Comparison of ENCODE assay signal across 8 mouse cellular contexts in genomic region chr4:41507326-41507924, GRCm38 (mm10). TPM values are rescaled to one million over a fixed set of nuclear protein-coding genes. Genes with fewer than 3 reads are reported as not detected.
DNase-seq lines count a peak whose midpoint lies in the region; ATAC-seq and TF ChIP-seq lines count a peak whose summit lies in the region.

No protein-coding gene starts in this region.

- TF ChIP-seq CTCF in kidney, postnatal 0 days (IDR thresholded peaks at IDR 0.05; ENCODE audit: low read depth) = no peak
- no peak; the same call in 1 of the 2 replicates for TF ChIP-seq CTCF in hindbrain, postnatal 0 days (IDR thresholded peaks at IDR 0.05; ENCODE audit: low read depth)

- no peak for ATAC-seq in kidney, postnatal 0 days (replicated peaks; ENCODE audit: low FRiP score, low read depth)
- no peak; the same call in 1 of the 2 replicates for ATAC-seq in hindbrain, postnatal 0 days
- peak; percentile 6 for ATAC-seq in neural tube, embryonic 13.5 days (ENCODE audit: low read depth)

- intact Hi-C loops in left cerebral cortex, postnatal 25 days (cut with DNase I) = loop anchor here (2.0 kb wide), 1 partner anchor 37 kb away; no protein-coding TSS in a partner anchor

- no peaks in the 10 kb centered on the region for H3K9me3 ChIP-seq in kidney, postnatal 0 days (replicated peaks; ENCODE audit: low read length)
- H3K9me3 ChIP-seq in hindbrain, postnatal 0 days (ENCODE audit: low read length) = no peaks in the 10 kb centered on the region
- H3K9me3 ChIP-seq in neural tube, embryonic 13.5 days = no peaks in the 10 kb centered on the region

- H3K36me3 ChIP-seq in kidney, postnatal 0 days (ENCODE audit: insufficient read depth, low read length) = no peaks in the 10 kb centered on the region
- no peaks in the 10 kb centered on the region for H3K36me3 ChIP-seq in hindbrain, postnatal 0 days (ENCODE audit: insufficient read depth, low read length)
- H3K36me3 ChIP-seq in neural tube, embryonic 13.5 days = no peaks in the 10 kb centered on the region

- no peak overlapping the region for H3K27ac ChIP-seq in kidney, postnatal 0 days
- peak overlapping the region; percentile 70; the same call in 1 of the 2 replicates for H3K27ac ChIP-seq in hindbrain, postnatal 0 days
- H3K27ac ChIP-seq in neural tube, embryonic 13.5 days (replicated peaks) = peak overlapping the region; percentile 63

- WGBS in kidney, postnatal 0 days = 5% methylated on average over 22 of the region's 22 CpGs
- 4% methylated on average over 22 of the region's 22 CpGs for WGBS in hindbrain, postnatal 0 days
- 1% methylated on average over 22 of the region's 22 CpGs for WGBS in neural tube, embryonic 13.5 days

- H3K27me3 ChIP-seq in kidney, postnatal 0 days (ENCODE audit: insufficient read depth, low read length) = no peaks in the 10 kb centered on the region; the same call in 1 of the 2 replicates
- no peaks in the 10 kb centered on the region for H3K27me3 ChIP-seq in hindbrain, postnatal 0 days (ENCODE audit: insufficient read depth, low read length)
- H3K27me3 ChIP-seq in neural tube, embryonic 13.5 days = peaks cover 24% of the 10 kb centered on the region

- H3K4me2 ChIP-seq in kidney, postnatal 0 days (ENCODE audit: low read length) = peak overlapping the region; percentile 92
- peak overlapping the region; percentile 90 for H3K4me2 ChIP-seq in hindbrain, postnatal 0 days (ENCODE audit: low read depth, low read length)
- peak overlapping the region; percentile 78 for H3K4me2 ChIP-seq in neural tube, embryonic 13.5 days

- peaks cover 9% of the 10 kb centered on the region; the same call in 1 of the 2 replicates for H3K4me1 ChIP-seq in kidney, postnatal 0 days (replicated peaks; ENCODE audit: insufficient read depth, low read length)
- H3K4me1 ChIP-seq in hindbrain, postnatal 0 days (ENCODE audit: insufficient read depth, low read length) = peaks cover 14% of the 10 kb centered on the region; the same call in 1 of the 2 replicates
- peaks cover 25% of the 10 kb centered on the region for H3K4me1 ChIP-seq in neural tube, embryonic 13.5 days (replicated peaks)

- H3K9ac ChIP-seq in kidney, postnatal 0 days (ENCODE audit: low read depth, low read length) = peak overlapping the region; percentile 40; the same call in 1 of the 2 replicates
- H3K9ac ChIP-seq in hindbrain, postnatal 0 days (replicated peaks; ENCODE audit: low read length) = peak overlapping the region; percentile 62
- peak overlapping the region; percentile 81 for H3K9ac ChIP-seq in neural tube, embryonic 13.5 days

- H3K4me3 ChIP-seq in kidney, postnatal 0 days (replicated peaks; ENCODE audit: low read depth, low read length) = peak overlapping the region; percentile 50
- peak overlapping the region; percentile 46 for H3K4me3 ChIP-seq in hindbrain, postnatal 0 days (ENCODE audit: low read length)
- peak overlapping the region; percentile 50 for H3K4me3 ChIP-seq in neural tube, embryonic 13.5 days

- DNase-seq in kidney, postnatal 0 days (ENCODE audit: low spot score) = no peak
- no peak for DNase-seq in kidney, adult 18-20 months
- DNase-seq in embryo, embryonic 10 days (ENCODE audit: low spot score) = peak; percentile 64
- peak; percentile 58 for DNase-seq in hindbrain, postnatal 0 days (ENCODE audit: low spot score)
- DNase-seq in right cerebral cortex, adult 18-20 months = no peak
- no peak for DNase-seq in spleen, postnatal 14 days (ENCODE audit: low spot score in 2 of 2)
- DNase-seq in left cerebral cortex, postnatal 25 days (ENCODE audit: low spot score in 2 of 2) = no peak

RNA-seq across cellular contexts. Expression of gene AI464131, which starts 4.5 kb away (rescaled TPM):
- polyA plus RNA-seq in kidney, postnatal 0 days (2015; fragmentation: Nextera tagmentation; extraction: Ambion mirVana) = 5.3 and 6.1 TPM in 2 replicates
- 62.4 and 69.9 TPM in 2 replicates for total RNA-seq in hindbrain, postnatal 0 days (2014; rRNA removed)
- polyA plus RNA-seq in hindbrain, postnatal 0 days (2015; fragmentation: Nextera tagmentation; extraction: Ambion mirVana) = 22.0 and 22.9 TPM in 2 replicates
- 5.7 and 6.5 TPM in 2 replicates for polyA plus RNA-seq in neural tube, embryonic 13.5 days (2015; fragmentation: Nextera tagmentation; extraction: Ambion mirVana)
- 10 to 100 TPM; 31.6 to 36.9 TPM for total RNA-seq in left cerebral cortex, postnatal 25 days (2021)

RNA-seq across cellular contexts. Expression of gene 1110017D15Rik, which starts 9.7 kb away (rescaled TPM):
- polyA plus RNA-seq in kidney, postnatal 0 days (2015; fragmentation: Nextera tagmentation; extraction: Ambion mirVana) = 0.43 and 0.68 TPM in 2 replicates
- total RNA-seq in hindbrain, postnatal 0 days (2014; rRNA removed) = 2.3 and 9.9 TPM in 2 replicates
- 19.9 and 21.4 TPM in 2 replicates for polyA plus RNA-seq in hindbrain, postnatal 0 days (2015; fragmentation: Nextera tagmentation; extraction: Ambion mirVana)
- polyA plus RNA-seq in neural tube, embryonic 13.5 days (2015; fragmentation: Nextera tagmentation; extraction: Ambion mirVana) = 6.8 and 8.7 TPM in 2 replicates
- total RNA-seq in left cerebral cortex, postnatal 25 days (2021) = 1 to 10 TPM; 3.9 to 5.8 TPM

RNA-seq across cellular contexts. Expression of gene Nudt2, which starts 42.5 kb away (rescaled TPM):
- 57.2 and 61.7 TPM in 2 replicates for polyA plus RNA-seq in kidney, postnatal 0 days (2015; fragmentation: Nextera tagmentation; extraction: Ambion mirVana)
- 29.2 and 40.7 TPM in 2 replicates for total RNA-seq in hindbrain, postnatal 0 days (2014; rRNA removed)
- 68.6 and 71.6 TPM in 2 replicates for polyA plus RNA-seq in hindbrain, postnatal 0 days (2015; fragmentation: Nextera tagmentation; extraction: Ambion mirVana)
- 57.0 and 62.7 TPM in 2 replicates for polyA plus RNA-seq in neural tube, embryonic 13.5 days (2015; fragmentation: Nextera tagmentation; extraction: Ambion mirVana)
- 10 to 100 TPM; 24.7 to 26.4 TPM for total RNA-seq in left cerebral cortex, postnatal 25 days (2021)

RNA-seq across cellular contexts. Expression of gene Kif24, which starts 42.7 kb away (rescaled TPM):
- polyA plus RNA-seq in kidney, postnatal 0 days (2015; fragmentation: Nextera tagmentation; extraction: Ambion mirVana) = 2.0 and 2.4 TPM in 2 replicates
- 4.2 and 4.8 TPM in 2 replicates for total RNA-seq in hindbrain, postnatal 0 days (2014; rRNA removed)
- 2.3 and 2.7 TPM in 2 replicates for polyA plus RNA-seq in hindbrain, postnatal 0 days (2015; fragmentation: Nextera tagmentation; extraction: Ambion mirVana)
- polyA plus RNA-seq in neural tube, embryonic 13.5 days (2015; fragmentation: Nextera tagmentation; extraction: Ambion mirVana) = 2.3 and 2.8 TPM in 2 replicates
- total RNA-seq in left cerebral cortex, postnatal 25 days (2021) = 1 to 10 TPM; 1.0 to 1.1 TPM

Comparison
In these comparisons a context has a peak if more than half of its experiments do, and no peak if none do; other contexts are left out.
1. DNase-seq: peak in embryo, embryonic 10 days (single experiment) and hindbrain, postnatal 0 days (single experiment); none in kidney, postnatal 0 days (single experiment), kidney, adult 18-20 months (single experiment), right cerebral cortex, adult 18-20 months (single experiment), spleen, postnatal 14 days (0 of 2) and left cerebral cortex, postnatal 25 days (0 of 2).
2. Peak in every context shown above with its lines, with median percentiles within 50 percentile points of each other: H3K4me2 ChIP-seq, H3K4me3 ChIP-seq and H3K9ac ChIP-seq.